Mouse (Mus musculus) hindbrain, embryonic 11.5 days (tissue): ENCODE measurements at regions not wholly inside any gene's neighbourhood (a gene's known extent, or its start where the extent isn't known, plus 50 kb on each side); places are given as distances from the start of the nearest gene placed in this dataset.

ENCODE experiments used
- ATAC-seq: fragments of 200-750 bp; cut with Nextera tagmentation; 2 replicates; pipeline ENCODE4 v1.8.0; 2017; ENCODE audit warnings: mild to moderate bottlenecking, moderate TSS enrichment, moderate library complexity; ENCODE audit not compliant: low FRiP score
- DNase-seq: peaks from one replicate; pipeline ENCODE4 v3.0.0-alpha.2; 2015; ENCODE audit warnings: low spot score
- H3K27ac ChIP-seq: fragments of 300-500 bp; sonication (generic); 2 replicates; pipeline ENCODE4 v1.5.1; 2014; ENCODE audit warnings: mild to moderate bottlenecking, low read depth, low read length
- H3K27me3 ChIP-seq: fragments of 300-500 bp; sonication (generic); 2 replicates; pipeline ENCODE4 v1.6.1; 2014; ENCODE audit warnings: mild to moderate bottlenecking, low read length, moderate library complexity, mixed read lengths; ENCODE audit not compliant: control insufficient read depth, insufficient read depth
- H3K36me3 ChIP-seq: fragments of 300-500 bp; sonication (generic); 2 replicates; pipeline ENCODE4 v1.6.1; 2014; ENCODE audit warnings: mild to moderate bottlenecking, low read length, moderate library complexity, mixed read lengths; ENCODE audit not compliant: control insufficient read depth, insufficient read depth
- H3K4me1 ChIP-seq: fragments of 300-500 bp; sonication (generic); replicated peaks from 2 replicates; pipeline ENCODE4 v1.6.1; 2014; ENCODE audit warnings: low read length, mixed read lengths; ENCODE audit not compliant: control insufficient read depth, insufficient read depth
- H3K4me2 ChIP-seq: fragments of 300-500 bp; sonication (generic); replicated peaks from 2 replicates; pipeline ENCODE4 v1.6.1; 2014; ENCODE audit warnings: mild to moderate bottlenecking, low read depth, low read length
- H3K4me3 ChIP-seq: fragments of 300-500 bp; sonication (generic); 2 replicates; pipeline ENCODE4 v1.5.1; 2014; ENCODE audit warnings: low read depth, low read length
- H3K9ac ChIP-seq: fragments of 300-500 bp; sonication (generic); 2 replicates; pipeline ENCODE4 v1.6.1; 2014; ENCODE audit warnings: low read depth, low read length
- H3K9me3 ChIP-seq: fragments of 300-500 bp; sonication (generic); 2 replicates; pipeline ENCODE4 v1.6.1; 2016; ENCODE audit warnings: low read length; ENCODE audit not compliant: control insufficient read depth
- WGBS: fragments of 180-500 bp; shearing (Covaris S2); extraction: QIAGEN DNeasy Blood & Tissue Kit; methylation state at CpG from one replicate; pipeline ENCODE4 v1.1.7; 2014; 5-methylcytosine and 5-hydroxymethylcytosine counted together

DNA sequence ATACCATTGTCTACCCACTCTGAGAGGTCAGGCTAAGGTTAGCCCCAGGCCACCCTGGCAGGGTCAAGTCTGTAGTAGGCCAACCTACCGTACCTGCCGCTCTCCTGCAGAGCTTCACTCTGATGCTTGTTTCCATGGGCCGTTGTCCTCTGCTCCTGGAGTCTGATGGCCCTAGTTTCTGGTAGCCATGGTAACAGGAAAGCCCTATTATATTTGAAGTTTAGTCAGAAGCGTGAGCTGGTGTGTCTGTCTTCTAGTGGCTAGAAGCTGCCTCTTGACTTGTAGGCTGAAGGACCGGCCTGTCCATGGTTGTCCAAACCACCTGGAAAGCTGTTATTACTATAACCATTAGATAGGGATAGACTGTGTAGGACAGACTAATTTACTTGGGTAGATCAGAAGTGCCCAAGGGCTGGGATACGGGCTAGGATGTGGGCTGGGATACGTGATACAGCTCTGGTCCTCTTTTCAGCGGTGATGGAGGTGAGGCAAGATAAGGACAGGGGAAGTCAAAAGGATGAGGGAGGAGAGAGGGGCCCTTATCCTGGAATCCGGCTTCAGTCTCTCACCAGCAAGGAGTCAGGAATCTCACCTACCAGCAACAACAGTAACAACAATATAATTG, 58.5 kb upstream of the Zfp706 start:
- WGBS: 85% methylated on average over 9 of the region's 9 CpGs
- no peak overlapping the region for H3K4me3 ChIP-seq
- H3K4me2 ChIP-seq: no peak overlapping the region
- ATAC-seq: no peak
- H3K4me1 ChIP-seq: no peaks in the 10 kb centered on the region
- H3K9ac ChIP-seq: no peak overlapping the region
- no peaks in the 10 kb centered on the region for H3K36me3 ChIP-seq
- no peak for DNase-seq
- H3K27ac ChIP-seq: no peak overlapping the region
- no peaks in the 10 kb centered on the region for H3K9me3 ChIP-seq
- H3K27me3 ChIP-seq: no peaks in the 10 kb centered on the region

GRCm38 (mm10) chr15:37065408-37065807, 57.8 kb upstream of the Zfp706 start:
- H3K27me3 ChIP-seq: no peaks in the 10 kb centered on the region
- no peak for DNase-seq
- no peaks in the 10 kb centered on the region for H3K4me1 ChIP-seq
- 62% methylated on average over 6 of the region's 6 CpGs for WGBS
- H3K4me2 ChIP-seq: no peak overlapping the region
- H3K36me3 ChIP-seq: no peaks in the 10 kb centered on the region
- H3K27ac ChIP-seq: no peak overlapping the region
- no peak overlapping the region for H3K9ac ChIP-seq
- no peak for ATAC-seq
- H3K9me3 ChIP-seq: no peaks in the 10 kb centered on the region
- no peak overlapping the region for H3K4me3 ChIP-seq

DNA sequence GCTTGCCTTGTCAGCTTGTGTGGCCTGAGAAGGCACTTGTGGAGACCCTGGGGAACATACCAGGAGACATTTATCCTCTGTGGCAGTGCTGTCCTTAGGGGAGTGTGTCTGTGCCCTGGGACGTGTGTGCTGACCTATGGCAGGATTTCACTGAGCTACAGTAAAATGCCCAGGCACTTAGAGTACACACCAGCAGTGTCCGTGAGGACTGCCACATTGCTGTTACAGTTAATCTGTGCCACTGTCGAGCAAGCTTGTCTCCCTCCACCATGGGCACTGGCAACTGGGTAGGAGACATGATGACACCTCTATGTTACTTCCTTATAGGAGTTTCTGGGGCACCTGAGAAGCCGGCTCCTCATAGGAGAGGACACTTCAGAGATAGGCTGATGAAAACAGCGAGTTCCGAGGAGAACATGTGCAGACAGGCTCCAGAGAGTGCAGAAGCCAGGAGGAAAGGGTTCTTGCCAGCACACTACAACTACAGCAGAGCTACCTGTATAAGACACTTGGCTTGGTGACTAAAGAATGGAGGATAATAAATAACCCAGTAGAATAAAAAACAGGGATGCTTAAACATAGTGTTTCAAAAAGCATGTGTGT, 56.3 kb upstream of the Zfp706 start:
- no peak overlapping the region for H3K4me3 ChIP-seq
- H3K9ac ChIP-seq: no peak overlapping the region
- no peaks in the 10 kb centered on the region for H3K9me3 ChIP-seq
- no peak overlapping the region for H3K4me2 ChIP-seq
- no peaks in the 10 kb centered on the region for H3K27me3 ChIP-seq
- ATAC-seq: no peak
- no peak for DNase-seq
- no peaks in the 10 kb centered on the region for H3K4me1 ChIP-seq
- no peaks in the 10 kb centered on the region for H3K36me3 ChIP-seq
- WGBS: 88% methylated on average over 6 of the region's 6 CpGs
- no peak overlapping the region for H3K27ac ChIP-seq

- ATAC-seq (no peak), DNase-seq (no peak)
Observed at GRCm38 (mm10) chr15:37062585-37062984, 55.0 kb upstream of the Zfp706 start.

GRCm38 (mm10) chr15:37061501-37061900, 53.9 kb upstream of the Zfp706 start:
- Histone ChIP-seq H3K27ac (no peak overlapping the region), H3K4me3 (no peak overlapping the region), H3K9me3 (no peaks in the 10 kb centered on the region), H3K9ac (no peak overlapping the region), H3K4me2 (no peak overlapping the region), H3K36me3 (no peaks in the 10 kb centered on the region), H3K4me1 (no peaks in the 10 kb centered on the region), H3K27me3 (no peaks in the 10 kb centered on the region)
- ATAC-seq (no peak), DNase-seq (no peak)
- 82% methylated on average over 5 of the region's 6 CpGs for WGBS

More at GRCm38 (mm10) chr15:37062585-37062984, 55.0 kb upstream of the Zfp706 start:
- H3K4me3 ChIP-seq: no peak overlapping the region
- no peaks in the 10 kb centered on the region for H3K27me3 ChIP-seq
- no peaks in the 10 kb centered on the region for H3K4me1 ChIP-seq
- no peak overlapping the region for H3K27ac ChIP-seq
- no peaks in the 10 kb centered on the region for H3K36me3 ChIP-seq
- no peak overlapping the region for H3K9ac ChIP-seq
- H3K4me2 ChIP-seq: no peak overlapping the region
- no peaks in the 10 kb centered on the region for H3K9me3 ChIP-seq
- 89% methylated on average over 7 of the region's 7 CpGs for WGBS

DNA sequence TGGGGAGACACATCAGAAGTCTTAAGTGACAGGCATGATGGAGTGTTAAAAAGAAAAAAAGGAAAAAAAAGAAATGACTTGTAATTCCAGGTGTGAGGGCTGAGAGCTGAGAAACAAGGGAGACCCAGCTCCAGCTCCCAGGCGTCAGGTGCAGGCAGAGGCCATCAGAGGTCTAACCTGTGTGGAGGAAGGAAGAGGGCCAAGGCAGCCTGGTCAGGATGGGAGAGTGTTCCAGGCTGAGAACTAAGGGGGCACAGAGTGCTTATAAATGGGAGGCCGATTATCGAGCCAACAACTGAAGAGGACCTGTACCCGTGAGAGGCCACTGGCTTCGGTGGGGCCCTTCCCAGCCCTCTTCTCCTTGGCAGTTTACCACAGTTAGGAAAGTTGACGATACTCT, 53.3 kb upstream of the Zfp706 start:
- DNase-seq (no peak), ATAC-seq (no peak)
- H3K27me3 ChIP-seq: no peaks in the 10 kb centered on the region
- H3K27ac ChIP-seq: no peak overlapping the region
- no peaks in the 10 kb centered on the region for H3K4me1 ChIP-seq
- no peak overlapping the region for H3K9ac ChIP-seq
- H3K9me3 ChIP-seq: no peaks in the 10 kb centered on the region
- over 99% methylated on average over 6 of the region's 6 CpGs for WGBS
- no peak overlapping the region for H3K4me3 ChIP-seq
- no peaks in the 10 kb centered on the region for H3K36me3 ChIP-seq
- no peak overlapping the region for H3K4me2 ChIP-seq
